Mouse (Mus musculus) CH12.LX (cell line): ENCODE data around the gene Cnot4. TPM values are rescaled to one million over a fixed set of nuclear protein-coding genes. Genes with fewer than 3 reads are reported as not detected.

ENCODE experiments used
- DNase-seq: peaks from one replicate; pipeline ENCODE4 v3.0.0-alpha.2; 2013; ENCODE audit errors: extremely low read depth
- H3K27ac ChIP-seq: 2 replicates; pipeline ENCODE4 v1.5.1; 2012; ENCODE audit warnings: low read depth, mild to moderate bottlenecking, control low read depth, moderate library complexity; ENCODE audit not compliant: insufficient read depth
- H3K27me3 ChIP-seq: replicated peaks from 2 replicates; pipeline ENCODE3; 2012; ENCODE audit warnings: inconsistent platforms
- H3K36me3 ChIP-seq, 2 experiments: replicated peaks in 1 of 2; 2 replicates each; pipeline versions ENCODE3 to v1.6.1; 2012; ENCODE audit warnings: inconsistent platforms in 1 of 2, low read length in 1 of 2, mild to moderate bottlenecking in 1 of 2, mixed read lengths in 1 of 2, moderate library complexity in 1 of 2; ENCODE audit not compliant: control insufficient read depth in 1 of 2, insufficient read depth in 1 of 2
- H3K4me1 ChIP-seq, 2 experiments: 2 replicates each; pipeline ENCODE4 v1.6.1; 2012; ENCODE audit warnings: inconsistent platforms in 1 of 2, moderate library complexity in 1 of 2; ENCODE audit not compliant: insufficient read depth in 2 of 2, control insufficient read depth in 1 of 2
- H3K4me2 ChIP-seq: 2 replicates; pipeline ENCODE4 v1.6.1; 2012; ENCODE audit warnings: low read depth, mild to moderate bottlenecking, control low read depth; ENCODE audit not compliant: poor library complexity, insufficient read depth, severe bottlenecking
- H3K4me3 ChIP-seq, 3 experiments: fragments of 150-350 bp in 1 of 3; sonication (generic) in 1 of 3; replicated peaks in 1 of 3; 2 replicates each; pipeline versions ENCODE3 to v1.5.1; 2011 to 2012; ENCODE audit warnings: low read depth in 2 of 3, low read length in 2 of 3, mild to moderate bottlenecking in 2 of 3, moderate library complexity in 2 of 3, control low read depth in 1 of 3, improper control_type of control experiment in 1 of 3, inconsistent platforms in 1 of 3, mixed read lengths in 1 of 3; ENCODE audit not compliant: poor library complexity in 1 of 3
- H3K79me2 ChIP-seq: replicated peaks from 2 replicates; pipeline ENCODE4 v1.6.1; 2012; ENCODE audit warnings: mild to moderate bottlenecking, moderate library complexity; ENCODE audit not compliant: control insufficient read depth, poor library complexity, insufficient read depth, severe bottlenecking; ENCODE audit errors: extremely low read depth
- H3K9ac ChIP-seq: 2 replicates; pipeline ENCODE4 v1.6.1; 2012; ENCODE audit warnings: low read depth, mild to moderate bottlenecking, control low read depth, moderate library complexity; ENCODE audit not compliant: insufficient read depth
- H3K9me3 ChIP-seq: replicated peaks from 2 replicates; pipeline ENCODE3; 2012; ENCODE audit warnings: low read length, inconsistent platforms, mixed read lengths
- BHLHE40 ChIP-seq: IDR thresholded peaks from 2 replicates; pipeline ENCODE4 v1.6.1; 2011; ENCODE audit warnings: mild to moderate bottlenecking, low read depth, low read length, improper control_type of control experiment
- CHD1 ChIP-seq: IDR thresholded peaks from 2 replicates; pipeline ENCODE4 v1.6.1; 2012; ENCODE audit warnings: low read depth, low read length, improper control_type of control experiment, inconsistent platforms
- CHD2 ChIP-seq: IDR thresholded peaks from 2 replicates; pipeline ENCODE4 v1.6.1; 2011; ENCODE audit warnings: low read length, improper control_type of control experiment
- CTCF ChIP-seq, 2 experiments: IDR thresholded peaks in 1 of 2; conservative IDR thresholded peaks in 1 of 2; 2 replicates each; pipeline ENCODE4 v1.5.1; 2011 to 2012; ENCODE audit warnings: low read depth in 2 of 2, low read length in 2 of 2, improper control_type of control experiment in 1 of 2, inconsistent platforms in 1 of 2, mild to moderate bottlenecking in 1 of 2, moderate library complexity in 1 of 2
- EP300 ChIP-seq: IDR thresholded peaks from 2 replicates; pipeline ENCODE4 v1.6.1; 2011; ENCODE audit warnings: low read length, improper control_type of control experiment
- ETS1 ChIP-seq: conservative IDR thresholded peaks from 2 replicates; pipeline ENCODE4 v1.6.1; 2012; ENCODE audit warnings: low read depth, mild to moderate bottlenecking, inconsistent platforms, low read length, improper control_type of control experiment, moderate library complexity
- GABPA ChIP-seq: IDR thresholded peaks from 2 replicates; pipeline ENCODE4 v1.6.1; 2012; ENCODE audit warnings: low read depth, low read length, improper control_type of control experiment, inconsistent platforms; ENCODE audit not compliant: insufficient replicate concordance
- MAFK ChIP-seq: IDR thresholded peaks from 2 replicates; pipeline ENCODE4 v1.6.1; 2011; ENCODE audit warnings: low read length, improper control_type of control experiment; ENCODE audit not compliant: insufficient replicate concordance
- MAX ChIP-seq: IDR thresholded peaks from 2 replicates; pipeline ENCODE4 v1.6.1; 2011; ENCODE audit warnings: low read length, improper control_type of control experiment
- MAZ ChIP-seq: IDR thresholded peaks from 2 replicates; pipeline ENCODE4 v1.6.1; 2012; ENCODE audit warnings: low read depth, mild to moderate bottlenecking, inconsistent platforms, low read length, improper control_type of control experiment, moderate library complexity
- MEF2A ChIP-seq: IDR thresholded peaks from 2 replicates; pipeline ENCODE4 v1.6.1; 2014; ENCODE audit warnings: low read depth, mild to moderate bottlenecking, inconsistent platforms, low read length, improper control_type of control experiment, borderline replicate concordance
- MYC ChIP-seq: IDR thresholded peaks from 2 replicates; pipeline ENCODE4 v1.6.1; 2011; ENCODE audit warnings: low read depth, mild to moderate bottlenecking, improper control_type of control experiment, low read length
- NELFE ChIP-seq: IDR thresholded peaks from 2 replicates; pipeline ENCODE4 v1.6.1; 2011; ENCODE audit warnings: low read depth, low read length, improper control_type of control experiment
- POLR2A ChIP-seq: IDR thresholded peaks from 2 replicates; pipeline ENCODE4 v1.6.1; 2011; ENCODE audit warnings: low read depth, mild to moderate bottlenecking, improper control_type of control experiment, low read length
- RCOR1 ChIP-seq: conservative IDR thresholded peaks from 2 replicates; pipeline ENCODE4 v1.6.1; 2012; ENCODE audit warnings: low read depth, mild to moderate bottlenecking, inconsistent platforms, low read length, improper control_type of control experiment
- SMC3 ChIP-seq: IDR thresholded peaks from 2 replicates; pipeline ENCODE4 v1.6.1; 2011; ENCODE audit warnings: low read depth, low read length, improper control_type of control experiment
- TBP ChIP-seq: conservative IDR thresholded peaks from 2 replicates; pipeline ENCODE4 v1.6.1; 2011; ENCODE audit warnings: low read depth, low read length, improper control_type of control experiment
- TCF12 ChIP-seq: IDR thresholded peaks from 2 replicates; pipeline ENCODE4 v1.6.1; 2014; ENCODE audit warnings: low read depth, mild to moderate bottlenecking, inconsistent platforms, low read length, improper control_type of control experiment
- USF1 ChIP-seq: IDR thresholded peaks from 2 replicates; pipeline ENCODE4 v1.6.1; 2014; ENCODE audit warnings: low read depth, mild to moderate bottlenecking, inconsistent platforms, low read length, improper control_type of control experiment
- dilution Hi-C: fragments of 300-500 bp; cut with MboI; formaldehyde crosslinking; loops from 2 replicates; pipeline ENCODE4 v1.14.3; 2020; ENCODE audit warnings: low sequenced_read_pairs; ENCODE audit not compliant: extremely low pct_unique_long_range_greater_than_20kb, extremely low pct_ligation_motif_present
- in situ Hi-C: fragments of 300-500 bp; cut with MboI; formaldehyde crosslinking; loops from 3 replicates; pipeline ENCODE4 v1.14.3; 2019; ENCODE audit warnings: low sequenced_read_pairs, low pct_ligation_motif_present, low pct_unique_long_range_greater_than_20kb, mixed read lengths
- polyA plus RNA-seq: library from polyadenylated mRNA; unstranded; fragments of >175 nt; gene quantifications from 2 replicates; pipeline ENCODE4 v1.2.1, GENCODE M21; 2012; ENCODE audit warnings: low read depth; ENCODE audit not compliant: insufficient read length
- total RNA-seq, 2 experiments: library from RNA; depleted of rRNA; stranded (reverse); fragments of 300-350 nt in 1 of 2; fragments of >200 nt in 1 of 2; gene quantifications; 2 replicates each; pipeline ENCODE4 v1.2.3; 2012 to 2014

The Cnot4 gene
- total and polyA plus RNA-seq, 3 experiments = 6.0 to 25.1 (median 8.7) TPM

- TF ChIP-seq MAZ (no peak), POLR2A (no peak), CHD1 (no peak), MAFK (no peak), SMC3 (no peak), EP300 (no peak)
- in situ Hi-C loops (no loop called here), dilution Hi-C loops (no loop called here)
- H3K79me2 ChIP-seq = no peaks in the 10 kb centered on the region
- H3K9ac ChIP-seq = no peak overlapping the region
- no peak overlapping the region for H3K4me3 ChIP-seq
- H3K4me2 ChIP-seq = no peak overlapping the region
- no peak for DNase-seq
- H3K27ac ChIP-seq = no peak overlapping the region
- no peaks in the 10 kb centered on the region for H3K27me3 ChIP-seq
- peaks cover 2 to 15% of the 10 kb centered on the region in 2 experiments for H3K36me3 ChIP-seq
- H3K4me1 ChIP-seq = no peaks in the 10 kb centered on the region
- no peaks in the 10 kb centered on the region for H3K9me3 ChIP-seq
Observed at GRCm38 (mm10) chr6:35016624-35017023, 116.9 kb downstream of the Cnot4 start.

- dilution Hi-C loops = no loop called here
Observed at GRCm38 (mm10) chr6:35011953-35012352, 121.6 kb downstream of the Cnot4 start.

GRCm38 (mm10) chr6:35010705-35011104 is 122.8 kb downstream of the Cnot4 start:
- Histone ChIP-seq H3K4me3 (no peak overlapping the region), H3K9ac (no peak overlapping the region), H3K4me1 (no peaks in the 10 kb centered on the region), H3K27ac (no peak overlapping the region), H3K27me3 (no peaks in the 10 kb centered on the region), H3K79me2 (no peaks in the 10 kb centered on the region), H3K36me3 (no peaks in the 10 kb centered on the region), H3K4me2 (no peak overlapping the region), H3K9me3 (no peaks in the 10 kb centered on the region)
- dilution Hi-C loops (no loop called here), in situ Hi-C loops (no loop called here)
- DNase-seq = no peak
- peak in 1 of 2 experiments; percentile 21; a peak in 1 of 4 replicates for TF ChIP-seq CTCF (conservative IDR thresholded peaks at IDR 0.05 in 1 of 2, IDR thresholded peaks at IDR 0.05 in 1 of 2; ENCODE audit: low read depth in 2 of 2, low read length in 2 of 2)
- no peak for TF ChIP-seq MAFK
- TF ChIP-seq TBP = no peak
- TF ChIP-seq POLR2A = no peak
- no peak for TF ChIP-seq MYC

More at GRCm38 (mm10) chr6:35011953-35012352, 121.6 kb downstream of the Cnot4 start:
- Histone ChIP-seq H3K4me1 (no peaks in the 10 kb centered on the region), H3K36me3 (no peaks in the 10 kb centered on the region), H3K9me3 (no peaks in the 10 kb centered on the region), H3K9ac (no peak overlapping the region), H3K27ac (no peak overlapping the region), H3K4me2 (no peak overlapping the region), H3K79me2 (no peaks in the 10 kb centered on the region), H3K4me3 (no peak overlapping the region), H3K27me3 (no peaks in the 10 kb centered on the region)
- no peak for TF ChIP-seq MEF2A
- TF ChIP-seq MAX = no peak
- TF ChIP-seq POLR2A = no peak
- TF ChIP-seq TBP = no peak
- no peak for TF ChIP-seq ETS1
- TF ChIP-seq TCF12 = no peak
- TF ChIP-seq NELFE = no peak
- no peak for TF ChIP-seq CHD2
- no peak for TF ChIP-seq MAFK
- TF ChIP-seq SMC3 = no peak
- no peak for TF ChIP-seq USF1
- TF ChIP-seq GABPA = no peak
- no peak for TF ChIP-seq BHLHE40
- no peak for TF ChIP-seq RCOR1
- DNase-seq = no peak
- in situ Hi-C loops = no loop called here
